Mouse (Mus musculus) cerebral cortex, adult 2 months (tissue): ENCODE measurements around the gene Ncapg2.

ENCODE experiments used
- WGBS: fragments of 180-500 bp; shearing (Covaris S2); methylation state at CpG from one replicate; pipeline ENCODE4 v1.1.7; 2018; 5-methylcytosine and 5-hydroxymethylcytosine counted together

The Ncapg2 gene

GRCm38 (mm10) chr12:116460379-116461065 lies 55.3 kb downstream of the Ncapg2 start:
- WGBS = 59% methylated on average over 6 of the region's 6 CpGs

- WGBS = 92% methylated on average over 5 of the region's 5 CpGs
Observed at GRCm38 (mm10) chr12:116467030-116467429, 61.8 kb downstream of the Ncapg2 start.

GRCm38 (mm10) chr12:116468348-116468747 lies 63.1 kb downstream of the Ncapg2 start:
- WGBS = 62% methylated on average over 1 of the region's 1 CpGs

- WGBS = 72% methylated on average over 3 of the region's 3 CpGs
Observed at GRCm38 (mm10) chr12:116469096-116469495, 63.9 kb downstream of the Ncapg2 start.

GRCm38 (mm10) chr12:116473264-116473663 lies 68.1 kb downstream of the Ncapg2 start:
- 70% methylated on average over 2 of the region's 2 CpGs for WGBS

- WGBS = 47% methylated on average over 3 of the region's 3 CpGs
Observed at GRCm38 (mm10) chr12:116474676-116475075, 69.5 kb downstream of the Ncapg2 start.

- whole genome bisulfite sequencing = 67% methylated on average over 1 of the region's 1 CpGs
Observed at GRCm38 (mm10) chr12:116478771-116479170, 73.6 kb downstream of the Ncapg2 start.

- 86% methylated on average over 1 of the region's 1 CpGs for WGBS
Observed at GRCm38 (mm10) chr12:116481921-116482320, 76.7 kb downstream of the Ncapg2 start.

- WGBS = 68% methylated on average over 2 of the region's 2 CpGs
Observed at GRCm38 (mm10) chr12:116483581-116483980, 78.4 kb downstream of the Ncapg2 start.

- 62% methylated on average over 8 of the region's 8 CpGs for WGBS
Observed at GRCm38 (mm10) chr12:116484991-116485390, 79.8 kb downstream of the Ncapg2 start.

GRCm38 (mm10) chr12:116485591-116486403 lies 80.6 kb downstream of the Ncapg2 start, which contains the start of gene Ptprn2:
Gene Ptprn2 (plus strand): TSS chr12:116485720.
- under 1% methylated on average over 77 of the region's 86 CpGs for WGBS

GRCm38 (mm10) chr12:116486404-116486730 lies 81.2 kb downstream of the Ncapg2 start:
- WGBS = 1% methylated on average over 10 of the region's 10 CpGs

GRCm38 (mm10) chr12:116488836-116489235 lies 83.6 kb downstream of the Ncapg2 start:
- WGBS = 20% methylated on average over 8 of the region's 8 CpGs

- 83% methylated on average over 5 of the region's 5 CpGs for WGBS
Observed at GRCm38 (mm10) chr12:116490575-116491356, 85.6 kb downstream of the Ncapg2 start.

- WGBS = 86% methylated on average over 11 of the region's 11 CpGs
Observed at GRCm38 (mm10) chr12:116500652-116501051, 95.5 kb downstream of the Ncapg2 start.

- WGBS = 67% methylated on average over 1 of the region's 1 CpGs
Observed at GRCm38 (mm10) chr12:116512482-116512881, 107.3 kb downstream of the Ncapg2 start.
